Mouse (Mus musculus) limb, embryonic 14.5 days (tissue): ENCODE results near the gene Fam189a1. TPM values are rescaled to one million over a fixed set of nuclear protein-coding genes. Genes with fewer than 3 reads are reported as not detected.

Source experiments
- ATAC-seq: fragments of 200-750 bp; cut with Nextera tagmentation; 2 replicates; pipeline ENCODE4 v1.8.0; 2017; ENCODE audit warnings: low read depth, moderate number of reproducible peaks, moderate TSS enrichment; ENCODE audit not compliant: low FRiP score
- DNase-seq: peaks from one replicate; pipeline ENCODE4 v3.0.0-alpha.2; 2015; ENCODE audit warnings: low spot score
- H3K27ac ChIP-seq: fragments of 300-500 bp; sonication (generic); replicated peaks from 2 replicates; pipeline ENCODE4 v1.5.1; 2014; ENCODE audit warnings: low read depth, mild to moderate bottlenecking, low read length, moderate library complexity, mixed read lengths
- H3K27me3 ChIP-seq: fragments of 300-500 bp; sonication (generic); 2 replicates; pipeline ENCODE4 v1.6.1; 2014; ENCODE audit warnings: low read length, mixed read lengths; ENCODE audit not compliant: control insufficient read depth, insufficient read depth
- H3K36me3 ChIP-seq: fragments of 300-500 bp; sonication (generic); 2 replicates; pipeline ENCODE4 v1.6.1; 2014; ENCODE audit warnings: mild to moderate bottlenecking, low read length, moderate library complexity, mixed read lengths; ENCODE audit not compliant: control insufficient read depth, insufficient read depth
- H3K4me1 ChIP-seq: fragments of 300-500 bp; sonication (generic); 2 replicates; pipeline ENCODE4 v1.6.1; 2014; ENCODE audit warnings: antibody characterized with exemption, low read length, mixed read lengths; ENCODE audit not compliant: control insufficient read depth, insufficient read depth
- H3K4me2 ChIP-seq: fragments of 300-500 bp; sonication (generic); replicated peaks from 2 replicates; pipeline ENCODE4 v1.6.1; 2014; ENCODE audit warnings: low read depth, mild to moderate bottlenecking, low read length, moderate library complexity; ENCODE audit not compliant: severe bottlenecking
- H3K4me3 ChIP-seq: fragments of 300-500 bp; sonication (generic); replicated peaks from 2 replicates; pipeline ENCODE4 v1.5.1; 2014; ENCODE audit warnings: low read length
- H3K9ac ChIP-seq: fragments of 300-500 bp; sonication (generic); 2 replicates; pipeline ENCODE4 v1.6.1; 2014; ENCODE audit warnings: mild to moderate bottlenecking, low read depth, low read length, moderate library complexity; ENCODE audit not compliant: severe bottlenecking
- H3K9me3 ChIP-seq: fragments of 300-500 bp; sonication (generic); 2 replicates; pipeline ENCODE4 v1.6.1; 2016; ENCODE audit warnings: low read length; ENCODE audit not compliant: control insufficient read depth
- POLR2A ChIP-seq: fragments of 200-500 bp; IDR thresholded peaks from 2 replicates; pipeline ENCODE4 v1.8.0; 2012; ENCODE audit warnings: inconsistent platforms, mild to moderate bottlenecking, moderate library complexity, borderline replicate concordance; ENCODE audit not compliant: insufficient read depth, insufficient read length; ENCODE audit errors: extremely low read depth
- WGBS: fragments of 180-500 bp; shearing (Covaris S2); extraction: QIAGEN DNeasy Blood & Tissue Kit; methylation state at CpG from one replicate; pipeline ENCODE4 v1.1.7; 2014; 5-methylcytosine and 5-hydroxymethylcytosine counted together
- polyA plus RNA-seq, 2 experiments: library from polyadenylated mRNA; depleted of rRNA in 1 of 2; stranded (reverse) in 1 of 2; unstranded in 1 of 2; fragments of >200 nt; fragmentation: Nextera tagmentation in 1 of 2; extraction: Ambion mirVana in 1 of 2; gene quantifications; 2 replicates each; pipeline versions ENCODE4 v1.2.1 to v1.2.3; 2012 to 2014

Gene Fam189a1
- polyA plus RNA-seq, 2 experiments, result 7.4 to 15.1 TPM

- H3K27ac ChIP-seq, result no peak overlapping the region
- WGBS, result 76% methylated on average over 4 of the region's 4 CpGs
- no peaks in the 10 kb centered on the region for H3K36me3 ChIP-seq
- no peak overlapping the region for H3K4me2 ChIP-seq
- no peak for ATAC-seq
- no peaks in the 10 kb centered on the region for H3K9me3 ChIP-seq
- H3K9ac ChIP-seq, result no peak overlapping the region
- no peaks in the 10 kb centered on the region for H3K27me3 ChIP-seq
- H3K4me3 ChIP-seq, result no peak overlapping the region
- TF ChIP-seq POLR2A, result no peak
- H3K4me1 ChIP-seq, result no peaks in the 10 kb centered on the region
- DNase-seq, result no peak
These were observed 64.9 kb downstream of the Fam189a1 start for GRCm38 (mm10) chr7:65091486-65091885.

- H3K36me3 ChIP-seq, result no peaks in the 10 kb centered on the region
- no peak overlapping the region for H3K27ac ChIP-seq
- H3K4me1 ChIP-seq, result 0 out of 2 replicates have a peak, but pooled peaks cover 3% of the 10 kb centered on the region
- ATAC-seq (no peak), DNase-seq (no peak)
- H3K9me3 ChIP-seq, result no peaks in the 10 kb centered on the region
- H3K27me3 ChIP-seq, result no peaks in the 10 kb centered on the region
- no peak overlapping the region for H3K4me2 ChIP-seq
- no peak overlapping the region for H3K4me3 ChIP-seq
- no peak overlapping the region for H3K9ac ChIP-seq
- 64% methylated on average over 6 of the region's 6 CpGs for WGBS
- no peak for TF ChIP-seq POLR2A
These were observed 70.4 kb downstream of the Fam189a1 start for GRCm38 (mm10) chr7:65085972-65086371.

- 16% methylated on average over 3 of the region's 3 CpGs for WGBS
- peaks cover 3% of the 10 kb centered on the region; the same call in 1 of the 2 replicates for H3K4me1 ChIP-seq
- no peaks in the 10 kb centered on the region for H3K27me3 ChIP-seq
- H3K9ac ChIP-seq, result no peak overlapping the region
- no peak overlapping the region for H3K4me3 ChIP-seq
- no peak for ATAC-seq
- H3K36me3 ChIP-seq, result no peaks in the 10 kb centered on the region
- no peaks in the 10 kb centered on the region for H3K9me3 ChIP-seq
- no peak overlapping the region for H3K27ac ChIP-seq
- TF ChIP-seq POLR2A, result no peak
- no peak for DNase-seq
- H3K4me2 ChIP-seq, result no peak overlapping the region
These were observed 73.6 kb downstream of the Fam189a1 start for GRCm38 (mm10) chr7:65082778-65083091.

DNA sequence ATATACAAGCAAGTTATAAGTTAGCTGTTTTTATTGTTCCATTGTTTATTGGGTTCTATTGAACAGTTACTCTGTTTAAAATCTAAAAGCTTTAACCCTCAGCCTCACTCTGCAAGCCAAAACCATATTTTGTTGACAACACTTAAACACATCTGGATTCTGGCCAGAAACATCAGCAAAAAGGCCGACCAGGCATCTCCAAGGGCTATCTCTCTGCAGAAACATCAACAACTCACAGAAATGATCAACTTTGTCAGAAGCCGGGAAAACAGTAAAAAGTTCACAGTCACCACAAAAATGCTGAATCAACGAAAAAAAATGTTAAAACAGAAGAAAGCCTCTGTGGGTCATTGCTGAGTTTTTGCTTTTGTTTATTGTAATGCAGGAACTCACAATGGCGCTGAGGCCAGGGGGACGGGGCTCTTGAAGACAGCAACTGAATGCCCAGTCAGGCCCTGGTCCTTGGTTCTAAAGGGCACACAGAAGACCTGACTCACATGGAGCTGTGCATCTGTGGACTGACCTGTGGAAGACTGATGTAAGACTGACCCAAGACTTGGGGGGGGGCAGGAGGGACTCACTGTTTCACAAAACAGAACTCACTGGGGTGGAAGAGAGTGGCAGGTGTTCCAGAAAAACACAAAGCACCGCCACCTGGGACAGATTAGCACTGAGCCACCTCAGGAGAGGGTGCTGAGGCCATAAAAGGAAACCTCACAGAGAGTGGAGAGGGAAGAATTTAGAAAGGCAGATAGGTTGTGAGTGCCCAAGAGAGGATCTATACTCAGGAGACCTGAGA lies 74.2 kb downstream of the Fam189a1 start:
- no peak for TF ChIP-seq POLR2A
- Histone ChIP-seq H3K36me3 (no peaks in the 10 kb centered on the region), H3K4me2 (no peak overlapping the region), H3K27ac (no peak overlapping the region), H3K9me3 (no peaks in the 10 kb centered on the region), H3K4me3 (no peak overlapping the region), H3K4me1 (peaks cover 3% of the 10 kb centered on the region; the same call in 1 of the 2 replicates), H3K27me3 (no peaks in the 10 kb centered on the region), H3K9ac (no peak overlapping the region)
- 40% methylated on average over 6 of the region's 6 CpGs for WGBS
- ATAC-seq, result no peak; the same call in 1 of the 2 replicates
- DNase-seq, result peak; percentile 35

- H3K9me3 ChIP-seq, result no peaks in the 10 kb centered on the region; the same call in 1 of the 2 replicates
- WGBS, result 71% methylated on average over 4 of the region's 4 CpGs
- no peak for TF ChIP-seq POLR2A
These were observed 80.2 kb downstream of the Fam189a1 start for GRCm38 (mm10) chr7:65076134-65076533.

More at GRCm38 (mm10) chr7:65076134-65076533, 80.2 kb downstream of the Fam189a1 start:
- ATAC-seq (no peak), DNase-seq (no peak)
- Histone ChIP-seq H3K27me3 (no peaks in the 10 kb centered on the region), H3K4me2 (no peak overlapping the region), H3K4me3 (no peak overlapping the region), H3K4me1 (no peaks in the 10 kb centered on the region; the same call in 1 of the 2 replicates), H3K36me3 (no peaks in the 10 kb centered on the region), H3K27ac (no peak overlapping the region), H3K9ac (no peak overlapping the region)
